Comparison of ENCODE assay signal across 8 mouse cellular contexts in the genomic region with DNA sequence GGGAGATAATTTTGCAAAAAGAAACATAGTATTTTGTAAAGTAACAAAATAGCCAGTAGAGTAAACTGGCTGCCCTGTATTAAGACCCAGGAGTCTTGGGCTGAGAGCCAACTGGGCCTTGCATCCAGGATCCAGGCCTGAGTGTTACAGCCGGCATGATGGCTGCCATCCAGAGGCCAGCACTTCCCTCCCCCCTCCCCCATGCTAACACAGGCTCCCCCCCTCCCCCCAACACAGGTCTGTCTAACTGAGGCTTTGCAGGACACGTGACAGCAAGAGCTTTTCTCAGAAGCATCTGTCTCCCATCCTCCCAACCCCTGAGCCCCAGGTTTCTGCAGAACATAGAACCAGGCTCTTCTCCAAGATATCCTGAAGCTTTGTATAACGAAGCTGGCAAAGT. TPM values are rescaled to one million over a fixed set of nuclear protein-coding genes. Genes with fewer than 3 reads are reported as not detected.
DNase-seq lines count a peak whose midpoint lies in the region; ATAC-seq lines count a peak whose summit lies in the region.

No protein-coding gene starts in this region.

- ATAC-seq in lung, embryonic 16.5 days (ENCODE audit: low read depth), result peak; percentile 18; the same call in 1 of the 2 replicates

- H3K36me3 ChIP-seq in lung, embryonic 16.5 days (ENCODE audit: control insufficient read depth, insufficient read depth, low read length), result peaks cover 10% of the 10 kb centered on the region

- peak overlapping the region; percentile 66 for H3K27ac ChIP-seq in lung, embryonic 16.5 days (ENCODE audit: low read length)

- 8% methylated on average over 3 of the region's 3 CpGs for WGBS in lung, embryonic 16.5 days

- peak overlapping the region; percentile 82 for H3K4me2 ChIP-seq in lung, embryonic 16.5 days (ENCODE audit: low read depth, low read length)

- peak overlapping the region; percentile 62 for H3K4me3 ChIP-seq in lung, embryonic 16.5 days (ENCODE audit: low read length)

- no peaks in the 10 kb centered on the region for H3K9me3 ChIP-seq in lung, embryonic 16.5 days (ENCODE audit: control insufficient read depth, low read length)

- peak overlapping the region; percentile 70 for H3K9ac ChIP-seq in lung, embryonic 16.5 days (ENCODE audit: low read length)

- H3K4me1 ChIP-seq in lung, embryonic 16.5 days (replicated peaks; ENCODE audit: control insufficient read depth, insufficient read depth, low read length), result peaks cover 14% of the 10 kb centered on the region

- H3K27me3 ChIP-seq in lung, embryonic 16.5 days (ENCODE audit: control insufficient read depth, insufficient read depth, low read depth, low read length), result no peaks in the 10 kb centered on the region

- peak; percentile 48 for DNase-seq in urinary bladder, postnatal 14 days (ENCODE audit: low spot score)
- DNase-seq in urinary bladder, adult 2 months (ENCODE audit: low spot score), result no peak
- peak; percentile 86 to 87 for DNase-seq in cerebellum, postnatal 36 days
- DNase-seq in heart, adult 9 months (ENCODE audit: low spot score in 2 of 2), result peak; percentile 55 to 66
- peak; percentile 71 for DNase-seq in kidney, adult 9 months
- peak; percentile 49 for DNase-seq in skeletal muscle tissue, adult 2 months (ENCODE audit: low read depth, low spot score)
- no peak for DNase-seq in frontal cortex, postnatal 25 days (ENCODE audit: low spot score in 2 of 2)

RNA-seq across cellular contexts. Expression of a gene that starts 1.0 kb away (rescaled TPM):
- 219 and 221 TPM in 2 replicates for polyA plus RNA-seq in urinary bladder, adult 2 months (2012; rRNA removed)
- polyA plus RNA-seq in lung, embryonic 16.5 days (2015; fragmentation: Nextera tagmentation; extraction: Ambion mirVana), result 253 and 258 TPM in 2 replicates

RNA-seq across cellular contexts. Expression of a gene that starts 1.1 kb away (rescaled TPM):
- 20.5 and 26.7 TPM in 2 replicates for polyA plus RNA-seq in urinary bladder, adult 2 months (2012; rRNA removed)
- polyA plus RNA-seq in lung, embryonic 16.5 days (2015; fragmentation: Nextera tagmentation; extraction: Ambion mirVana), result 28.6 and 33.7 TPM in 2 replicates

RNA-seq across cellular contexts. Expression of a gene that starts 43.6 kb away (rescaled TPM):
- 21.4 and 23.1 TPM in 2 replicates for polyA plus RNA-seq in urinary bladder, adult 2 months (2012; rRNA removed)
- 44.1 and 44.4 TPM in 2 replicates for polyA plus RNA-seq in lung, embryonic 16.5 days (2015; fragmentation: Nextera tagmentation; extraction: Ambion mirVana)

Comparison
In these comparisons a context has a peak if more than half of its experiments do, and no peak if none do; other contexts are left out.
1. DNase-seq: peak in urinary bladder, postnatal 14 days (single experiment), cerebellum, postnatal 36 days (2 of 2), heart, adult 9 months (2 of 2), kidney, adult 9 months (single experiment) and skeletal muscle tissue, adult 2 months (single experiment); none in urinary bladder, adult 2 months (single experiment) and frontal cortex, postnatal 25 days (0 of 2).